Mouse (Mus musculus) spleen, adult 2 months (tissue): ENCODE data around the gene Tmpo.

Experiments
- CTCF ChIP-seq: fragments of 200-500 bp; IDR thresholded peaks from 2 replicates; pipeline ENCODE4 v1.5.1; 2011; ENCODE audit warnings: mild to moderate bottlenecking, inconsistent platforms; ENCODE audit not compliant: insufficient read depth, insufficient read length, insufficient replicate concordance; ENCODE audit errors: extremely low read depth
- POLR2A ChIP-seq: fragments of 200-500 bp; IDR thresholded peaks from 2 replicates; pipeline ENCODE4 v1.6.1; 2011; ENCODE audit warnings: low read depth, low read length, inconsistent platforms

DNA sequence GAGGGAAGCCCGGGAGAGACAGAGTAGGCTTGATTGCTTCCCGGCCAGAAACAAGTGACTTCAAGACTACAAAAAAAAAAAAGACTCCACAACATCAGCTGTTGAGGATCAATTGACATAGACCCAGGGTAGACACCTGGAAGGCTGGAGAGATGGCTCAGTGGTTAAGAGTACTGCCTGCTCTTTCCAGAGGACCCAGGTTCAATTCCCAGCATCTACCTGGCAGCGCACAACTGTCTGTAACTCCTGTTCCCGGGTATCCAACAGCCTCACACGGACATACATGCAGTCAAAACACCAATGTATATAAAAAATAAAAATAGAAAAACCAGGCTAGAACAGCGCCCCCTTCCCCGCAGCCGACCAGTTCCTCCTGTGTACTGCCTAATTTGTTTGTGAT is 16.6 kb upstream of the Tmpo start:
- TF ChIP-seq CTCF (no peak), POLR2A (no peak)
